Mouse (Mus musculus): ENCODE data around the gene Adam8. TPM values are rescaled to one million over a fixed set of nuclear protein-coding genes. Genes with fewer than 3 reads are reported as not detected.

Gene Adam8
- polyA plus RNA-seq (2012; rRNA removed) = 7.1 and 8.8 TPM in 2 replicates

DNA sequence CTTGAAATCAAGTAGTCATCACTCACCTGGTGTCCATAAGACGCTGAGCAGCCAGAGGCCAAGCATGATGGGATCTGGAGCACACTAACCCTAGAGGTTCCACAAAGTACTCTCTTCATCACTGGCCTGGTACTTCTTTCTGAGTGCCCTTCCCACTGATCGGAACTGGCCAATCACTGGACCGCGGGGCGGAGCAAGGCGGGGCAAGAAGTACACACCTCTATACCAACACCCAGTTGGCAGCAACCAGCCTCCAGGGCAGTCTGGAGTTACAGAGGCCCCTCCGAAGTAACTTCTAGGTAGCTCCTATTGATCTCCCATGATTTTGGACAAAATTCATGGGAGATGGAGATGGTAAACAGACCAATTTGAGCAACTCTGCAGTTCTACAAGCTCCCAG, at the start of gene Adam8:
Adam8 (minus strand) TSS at position 157 of the 400 bp plus-strand sequence.
- no peak for DNase-seq (ENCODE audit: low read depth)

DNA sequence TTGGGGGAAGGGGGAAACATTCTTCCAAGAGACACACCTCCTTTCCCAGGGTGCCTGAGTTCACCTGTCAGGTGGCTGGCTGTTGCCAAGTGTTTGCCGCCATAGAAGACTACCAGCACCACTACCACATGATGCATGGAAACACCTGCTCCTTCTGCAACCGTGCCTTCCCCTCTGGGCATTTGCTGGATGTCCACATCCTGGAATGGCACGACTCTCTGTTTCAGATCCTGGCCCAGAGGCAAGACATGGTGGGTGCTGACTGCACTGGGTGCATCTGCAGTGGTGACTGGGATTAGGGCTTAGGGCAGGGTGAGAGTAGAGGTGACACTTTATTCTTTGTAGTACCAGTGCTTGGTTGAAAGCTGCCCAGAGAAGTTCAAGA, 44.8 kb upstream of the Adam8 start:
- DNase-seq (ENCODE audit: low read depth) = no peak

DNA sequence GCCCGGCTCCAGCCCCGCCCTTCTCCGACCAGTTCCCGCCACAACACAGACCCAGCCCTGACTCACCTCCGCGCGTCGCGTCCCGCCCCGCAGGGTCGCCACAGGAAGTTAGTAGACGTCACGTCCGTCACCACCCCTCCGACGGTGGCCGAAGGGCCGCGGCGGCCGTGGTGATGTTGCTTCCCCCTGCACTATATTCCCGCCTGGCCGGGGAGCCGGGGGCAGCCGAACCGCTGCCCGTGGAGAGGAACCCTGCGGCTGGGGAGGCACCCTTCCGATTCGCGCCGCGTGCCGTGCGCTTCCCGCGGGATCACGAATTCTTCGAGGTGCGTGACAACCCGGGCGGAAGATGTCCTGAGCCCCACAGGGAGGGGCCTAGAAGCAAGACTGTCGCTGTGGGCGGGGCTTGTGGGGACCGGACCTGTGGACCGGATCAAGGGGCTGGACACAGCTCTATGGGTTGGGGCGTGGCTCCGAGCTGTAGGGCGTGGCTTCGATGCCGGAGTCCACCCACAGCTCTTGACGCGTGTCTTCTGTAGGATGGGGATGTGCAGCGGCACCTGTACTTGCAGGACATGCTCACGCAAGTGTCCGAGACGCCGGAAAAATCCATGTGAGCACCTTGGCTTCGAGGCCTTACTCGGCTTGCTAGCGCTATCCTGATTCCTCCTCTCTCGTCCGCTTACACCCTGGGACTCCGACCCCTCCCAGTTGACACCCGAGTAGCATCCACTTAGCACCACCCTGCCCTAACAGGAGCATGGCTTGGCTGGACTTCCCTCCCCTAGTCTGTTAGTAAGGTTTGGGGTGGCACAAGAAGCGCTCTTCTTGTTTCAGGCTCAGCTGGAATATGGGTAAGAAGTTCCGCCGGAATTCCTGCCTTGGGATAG, 44.2 kb upstream of the Adam8 start, which contains the start of the genes Zfp511 and Tubgcp2:
Zfp511 (plus strand) TSS at position 111 of the 890 bp plus-strand sequence.
Tubgcp2 (minus strand) TSS at position 389 of the 890 bp plus-strand sequence.
- peak; percentile 79 for DNase-seq (ENCODE audit: low read depth)

DNA sequence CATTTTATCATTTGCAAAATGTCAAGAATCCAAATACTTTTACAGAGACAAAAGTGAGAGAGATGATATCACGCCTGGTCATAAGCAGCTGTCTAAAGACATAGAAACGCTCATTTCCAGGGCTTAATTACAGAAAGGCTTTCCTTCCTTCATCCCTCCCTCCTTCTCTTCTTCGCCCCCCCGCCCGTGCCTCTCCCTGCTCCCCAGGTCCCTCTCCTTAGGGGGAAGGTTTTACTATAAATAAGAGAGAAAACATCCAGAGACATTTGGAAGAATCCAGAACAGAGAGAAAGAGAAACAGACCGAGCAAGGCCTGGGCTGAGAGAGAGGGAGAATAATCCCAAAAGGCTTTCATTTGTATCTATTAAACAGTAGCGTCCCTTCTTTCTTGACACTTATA, 43.1 kb upstream of the Adam8 start:
- DNase-seq (ENCODE audit: low read depth) = no peak

DNA sequence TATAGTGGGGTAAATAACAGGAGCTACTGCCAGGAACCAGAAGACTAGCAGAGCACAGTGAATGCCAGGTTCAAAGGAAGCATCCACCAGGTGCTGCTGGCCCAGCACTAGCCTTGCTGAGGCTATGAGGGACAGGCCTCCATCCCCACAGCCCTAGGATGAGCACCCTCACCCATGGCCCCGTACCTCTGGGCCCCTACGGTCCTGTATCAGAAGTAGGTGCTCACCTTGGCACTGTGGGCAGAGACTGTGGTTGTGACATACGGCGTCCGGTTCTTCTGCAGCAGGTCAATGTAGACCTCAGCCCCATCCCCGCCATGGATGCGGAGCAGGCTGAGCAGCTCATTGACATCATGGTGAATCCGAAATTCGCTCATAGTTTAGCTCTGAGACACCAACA, 41.0 kb upstream of the Adam8 start:
- DNase-seq (ENCODE audit: low read depth) = no peak

DNA sequence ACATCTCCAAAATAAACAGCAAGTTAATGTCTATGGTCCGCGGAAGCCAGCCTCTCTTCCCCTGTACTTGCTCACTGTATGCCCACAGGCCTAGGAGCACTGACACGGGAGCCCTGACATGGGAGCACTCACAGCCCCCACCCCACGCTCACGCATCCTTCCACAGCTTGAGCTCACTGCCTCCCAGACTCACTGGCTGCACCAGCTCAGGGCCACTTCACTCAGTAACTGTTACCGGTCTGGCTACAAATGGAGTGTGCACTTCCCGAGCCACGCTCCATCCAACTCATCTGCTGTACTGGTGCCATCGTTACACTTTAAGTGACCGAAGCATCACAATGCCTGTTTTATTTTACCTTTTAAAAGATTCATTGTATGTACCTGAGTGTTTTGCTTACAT, 40.0 kb upstream of the Adam8 start:
- no peak for DNase-seq (ENCODE audit: low read depth)

DNA sequence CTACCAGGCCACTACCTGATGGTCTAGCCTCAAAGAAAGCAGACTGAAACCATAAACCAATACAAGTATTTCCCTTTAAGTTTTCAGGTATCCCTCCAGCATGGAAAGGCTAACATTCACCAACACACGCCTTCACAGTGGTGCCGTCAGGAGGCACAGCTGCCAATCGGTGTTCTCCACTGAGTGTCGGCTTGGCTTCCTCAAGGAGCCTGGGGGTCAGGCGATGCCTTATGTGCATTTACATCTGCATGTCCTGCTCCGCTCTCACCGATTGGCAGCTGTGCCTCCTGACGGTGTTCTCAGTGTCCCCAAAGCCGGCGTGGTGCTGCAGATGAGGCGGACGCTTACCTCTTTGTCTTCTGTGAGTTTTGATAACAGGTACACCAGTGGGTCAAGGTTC, 39.4 kb upstream of the Adam8 start:
- no peak for DNase-seq (ENCODE audit: low read depth)

DNA sequence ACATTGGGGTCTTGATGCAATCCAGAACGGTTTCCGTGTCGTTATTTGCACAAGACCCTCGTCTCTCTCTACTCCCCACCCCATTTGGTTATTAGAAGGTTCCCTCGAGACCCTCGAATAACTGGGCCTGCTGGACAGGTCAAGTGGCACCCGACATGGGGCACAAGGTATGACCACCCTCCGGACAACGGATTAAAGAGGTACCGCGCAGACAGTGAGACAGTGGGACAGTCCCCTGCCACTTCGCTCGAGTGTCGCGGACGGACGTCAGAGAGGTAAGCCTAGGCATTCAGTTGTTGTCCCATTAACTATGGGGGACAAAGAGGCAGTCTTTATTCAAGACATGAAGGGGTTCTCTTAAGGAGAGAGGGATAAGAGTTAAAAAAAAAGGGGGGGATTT, 19.0 kb upstream of the Adam8 start:
- no peak for DNase-seq (ENCODE audit: low read depth)

DNA sequence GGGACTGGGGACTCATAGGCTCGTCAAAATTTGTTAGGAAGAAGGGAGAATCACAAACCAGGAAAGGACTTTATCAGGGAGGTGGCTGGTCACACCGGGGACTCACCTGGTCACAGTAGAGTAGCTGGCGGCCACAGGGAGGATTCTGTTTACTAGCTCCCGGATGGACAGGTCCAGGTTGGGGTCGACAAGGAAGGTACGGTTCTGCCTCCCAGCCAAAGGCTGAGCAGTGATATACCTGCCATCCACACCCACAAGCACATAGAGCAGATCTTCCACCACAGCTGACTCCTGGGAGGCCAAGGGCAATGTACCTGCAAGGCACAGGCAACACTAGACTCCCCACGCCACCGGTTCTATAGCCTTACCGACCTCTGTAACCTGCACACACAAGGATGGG, 15.4 kb upstream of the Adam8 start:
- no peak for DNase-seq (ENCODE audit: low read depth)

DNA sequence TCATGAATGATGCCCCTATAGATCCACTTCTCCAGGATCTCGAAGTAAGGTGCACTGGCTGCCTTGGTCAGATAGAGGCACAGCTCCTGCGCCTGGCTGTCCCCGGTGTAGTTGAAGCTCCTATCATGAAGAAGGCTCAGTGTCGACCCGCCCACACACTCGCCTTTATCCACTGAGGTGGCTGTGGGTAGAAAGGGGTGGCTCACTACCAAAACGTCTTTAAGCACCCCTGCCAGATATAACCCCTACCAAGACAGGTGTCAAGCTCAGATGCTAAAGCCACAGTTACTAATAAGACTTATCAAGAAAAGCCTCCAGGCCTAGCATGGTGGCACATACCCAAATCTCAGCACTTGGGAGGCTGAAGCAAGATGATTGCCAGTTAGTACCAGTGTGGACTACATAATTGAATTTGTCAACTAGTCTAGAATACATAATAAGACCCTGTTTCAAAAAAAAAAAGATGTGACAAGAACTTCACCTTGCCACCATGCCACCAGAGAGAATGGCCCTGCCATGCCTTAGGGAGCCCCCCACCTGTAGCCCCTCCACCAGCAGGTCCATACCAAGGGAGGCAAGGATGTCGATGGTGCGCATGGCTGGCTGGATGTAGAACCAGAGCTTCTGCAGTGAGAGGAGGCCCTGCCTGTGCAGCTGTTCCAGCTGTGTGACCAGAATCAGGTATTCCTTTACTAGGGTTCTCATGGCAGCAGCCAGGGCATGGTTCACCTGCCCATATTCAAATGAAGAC, 14.7 kb upstream of the Adam8 start:
- DNase-seq (ENCODE audit: low read depth) = no peak

DNA sequence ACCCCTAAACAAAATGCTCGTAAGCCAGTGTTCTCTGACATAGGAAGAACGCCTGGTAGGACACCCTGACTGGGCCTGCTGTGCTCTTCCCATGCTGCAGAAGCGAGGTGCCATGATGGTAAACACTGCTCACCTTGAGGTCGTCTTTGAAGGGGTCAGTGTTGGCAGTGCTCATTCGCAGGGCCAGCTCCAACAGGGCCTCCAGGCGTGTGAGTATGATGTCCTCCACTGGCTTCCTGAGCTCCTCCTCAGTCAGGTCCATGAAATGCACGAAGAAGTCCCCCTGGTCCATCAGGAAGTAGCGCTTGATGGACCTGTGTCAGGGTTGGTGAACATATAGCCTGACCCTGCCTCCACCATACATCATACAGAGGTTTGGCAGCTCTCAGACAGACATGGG, 12.3 kb upstream of the Adam8 start:
- no peak for DNase-seq (ENCODE audit: low read depth)

DNA sequence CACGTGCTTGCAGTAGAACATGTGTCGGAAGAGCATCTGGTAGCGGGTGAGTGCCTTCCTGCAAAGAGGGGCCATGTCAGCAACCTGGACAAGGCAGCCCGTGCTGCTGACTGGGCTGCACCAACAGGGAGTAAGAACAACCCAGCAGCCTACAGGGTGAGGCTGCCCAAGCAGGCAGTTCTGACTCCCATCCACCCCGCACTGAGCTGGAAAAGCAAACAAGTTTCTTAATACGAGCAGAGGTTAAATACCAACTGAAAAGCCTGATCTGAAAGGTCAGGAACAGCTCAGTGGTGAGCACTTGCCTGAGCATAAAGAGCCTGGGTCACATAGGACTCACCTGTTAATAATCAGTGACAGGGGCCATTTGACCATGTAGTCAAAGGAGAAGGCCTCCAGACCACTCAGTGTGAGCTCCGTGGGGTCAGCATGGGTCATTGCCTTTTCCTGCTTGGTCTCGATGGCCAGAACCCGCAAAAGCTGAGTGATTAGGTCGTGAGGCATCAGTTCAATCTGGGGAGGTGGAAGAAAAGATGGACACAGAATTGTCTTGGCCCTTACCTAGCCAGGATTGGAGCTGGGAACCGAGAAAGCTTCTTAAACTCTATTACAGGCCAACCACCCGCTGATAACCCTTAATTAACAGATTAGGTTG, 8.9 kb upstream of the Adam8 start:
- DNase-seq (ENCODE audit: low read depth) = no peak

DNA sequence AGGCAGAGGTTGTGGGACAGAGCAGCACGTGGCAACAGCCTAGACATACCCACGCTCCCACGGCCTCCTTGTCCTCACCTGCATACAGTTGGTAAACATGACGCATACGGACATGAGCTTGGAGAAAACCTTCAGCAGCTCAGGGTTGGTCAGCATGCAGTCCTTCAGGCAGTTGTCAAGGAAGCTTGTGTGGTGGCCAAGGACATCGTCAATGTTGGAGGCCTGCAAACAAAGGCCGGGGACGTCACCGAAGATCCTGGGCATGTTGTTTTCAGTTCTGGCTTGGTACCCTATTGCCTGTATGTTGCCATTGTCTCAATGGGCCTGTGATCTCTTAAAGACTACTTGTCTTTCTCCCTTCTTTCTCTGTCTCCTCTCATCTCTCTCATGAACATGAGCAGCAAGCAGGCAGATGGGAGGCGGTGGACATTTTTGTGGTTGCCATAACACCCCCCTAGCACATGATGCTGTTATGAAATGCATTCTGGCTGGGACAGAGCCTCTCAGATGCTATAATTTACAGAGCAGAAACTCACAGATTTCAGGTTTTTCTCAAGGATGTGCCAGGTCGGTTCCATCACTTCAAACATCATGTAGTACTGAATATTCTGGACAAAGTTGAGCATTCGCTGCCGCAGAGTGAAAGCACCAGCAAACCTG, 6.5 kb upstream of the Adam8 start:
- no peak for DNase-seq (ENCODE audit: low read depth)

DNA sequence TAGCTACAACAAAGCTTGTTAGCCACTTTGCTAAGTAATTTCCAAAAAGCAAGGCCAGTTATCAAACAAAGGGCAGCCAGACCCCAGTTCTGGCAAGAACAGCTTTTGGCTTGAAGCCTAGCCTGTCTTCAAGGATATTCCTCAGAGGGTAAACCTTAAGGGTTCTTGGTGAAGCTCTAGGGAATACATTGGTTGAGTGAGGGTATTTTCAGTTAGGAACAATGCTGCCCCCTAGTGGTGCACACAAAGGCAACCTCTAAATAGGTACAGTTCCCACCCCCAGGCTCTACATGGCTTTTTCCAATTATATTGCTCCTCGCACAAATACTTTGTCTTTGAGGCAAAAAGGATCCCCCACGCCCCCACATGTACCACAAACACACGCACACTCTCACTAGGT, 2.3 kb upstream of the Adam8 start:
- DNase-seq (ENCODE audit: low read depth) = no peak

DNA sequence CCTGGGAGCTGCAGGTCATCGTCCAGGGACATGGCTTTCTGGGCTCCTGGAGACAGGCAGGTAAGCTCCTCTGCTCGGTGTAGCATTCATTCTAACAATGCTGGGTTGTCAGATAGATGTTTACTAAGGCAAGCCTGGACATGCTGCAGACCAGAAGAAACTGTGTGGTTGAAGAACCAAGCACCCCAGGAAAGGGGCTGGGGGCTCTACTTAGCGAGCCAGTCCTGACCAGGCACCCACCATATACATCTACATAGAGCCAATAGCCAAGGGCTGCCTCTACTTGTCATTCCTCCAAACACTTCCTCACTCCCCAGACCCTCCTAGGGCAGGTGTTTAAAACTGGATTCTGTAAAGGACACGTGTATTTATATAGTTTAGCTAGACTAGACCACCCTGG, 1.8 kb upstream of the Adam8 start:
- DNase-seq (ENCODE audit: low read depth) = no peak

DNA sequence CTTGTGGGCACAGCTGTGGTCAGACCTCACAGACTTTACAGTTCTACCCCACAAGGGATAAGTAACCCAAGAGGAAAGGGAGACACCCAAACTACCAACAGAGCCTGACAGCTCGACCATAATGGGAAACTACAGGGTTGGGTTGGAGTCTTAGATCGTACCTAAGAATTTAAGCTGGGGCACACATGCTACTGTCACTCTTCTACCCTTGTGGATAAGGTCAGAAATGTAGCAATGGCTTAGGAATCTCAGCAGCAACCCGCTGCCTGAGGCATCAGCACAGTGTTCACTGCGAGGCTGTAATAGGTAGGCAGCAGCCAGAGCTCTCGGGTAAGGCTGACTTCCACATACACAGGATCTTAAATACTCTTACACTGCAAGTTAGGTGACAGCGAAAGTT, 1.2 kb upstream of the Adam8 start:
- no peak for DNase-seq (ENCODE audit: low read depth)

DNA sequence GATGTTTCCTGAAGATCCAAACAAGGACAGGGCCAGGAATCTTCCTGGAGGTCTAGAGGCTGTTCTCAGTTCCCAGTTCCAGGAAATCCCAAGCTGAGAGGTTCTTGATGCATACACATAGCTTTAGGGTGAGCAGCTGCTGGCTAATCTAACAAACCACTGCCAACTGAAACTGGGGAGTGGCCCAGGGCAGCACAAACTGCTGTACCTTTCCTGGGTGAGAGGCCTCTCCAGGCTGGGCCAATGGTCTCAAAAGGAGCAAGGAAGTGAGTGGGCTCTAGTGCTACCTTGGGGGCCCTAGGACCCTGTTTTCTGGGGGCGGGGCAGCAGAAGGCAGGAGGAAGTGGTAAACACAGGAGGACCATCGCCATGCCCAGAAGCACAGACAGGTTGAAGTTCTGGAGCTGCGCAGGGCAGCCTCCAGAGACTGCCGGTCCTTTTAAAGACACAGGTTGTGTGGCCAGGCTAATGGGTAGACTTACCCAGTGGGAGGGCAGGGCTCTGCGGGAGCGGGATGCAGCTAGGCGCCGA, 1.4 kb downstream of the Adam8 start:
- DNase-seq (ENCODE audit: low read depth) = no peak

DNA sequence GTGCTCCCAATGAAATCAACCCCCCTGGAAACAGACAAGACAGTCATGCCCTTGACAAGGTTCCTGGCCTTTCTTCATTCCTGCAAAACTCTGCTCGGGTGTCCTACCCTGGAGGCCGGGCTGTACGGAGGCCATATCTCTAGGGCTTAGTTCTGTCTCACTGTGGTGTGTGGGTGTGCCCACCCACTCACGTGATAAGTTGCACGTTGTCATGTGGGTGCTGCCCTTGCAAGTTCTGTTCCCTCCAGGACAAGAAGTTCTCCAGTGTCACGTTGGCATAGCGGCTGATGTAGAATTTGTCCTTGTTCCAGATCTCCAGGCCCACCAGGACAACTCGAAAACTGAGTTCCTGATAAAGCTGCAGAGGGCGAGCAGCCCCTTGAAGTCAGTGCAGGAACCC, 4.1 kb downstream of the Adam8 start:
- DNase-seq (ENCODE audit: low read depth) = no peak

DNA sequence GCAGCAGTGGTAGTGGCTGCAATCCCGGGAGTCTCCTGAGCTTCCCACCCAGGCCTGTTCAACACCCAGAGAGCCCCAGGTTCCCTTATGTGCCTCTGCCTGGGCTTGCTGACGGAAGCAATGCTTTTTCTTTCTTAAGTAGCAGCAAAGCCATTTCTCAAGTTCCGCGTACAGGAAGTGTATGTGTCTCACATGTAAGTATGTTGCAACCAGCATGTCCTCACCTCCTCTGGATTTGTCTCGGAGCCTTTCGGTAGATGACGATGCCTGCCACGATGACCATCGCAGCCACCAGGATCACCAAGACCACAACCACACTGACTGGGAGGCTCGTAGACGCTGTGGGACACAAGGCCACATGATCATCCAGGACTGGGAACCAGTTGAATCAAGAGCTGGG, 7.9 kb downstream of the Adam8 start:
- no peak for DNase-seq (ENCODE audit: low read depth)

DNA sequence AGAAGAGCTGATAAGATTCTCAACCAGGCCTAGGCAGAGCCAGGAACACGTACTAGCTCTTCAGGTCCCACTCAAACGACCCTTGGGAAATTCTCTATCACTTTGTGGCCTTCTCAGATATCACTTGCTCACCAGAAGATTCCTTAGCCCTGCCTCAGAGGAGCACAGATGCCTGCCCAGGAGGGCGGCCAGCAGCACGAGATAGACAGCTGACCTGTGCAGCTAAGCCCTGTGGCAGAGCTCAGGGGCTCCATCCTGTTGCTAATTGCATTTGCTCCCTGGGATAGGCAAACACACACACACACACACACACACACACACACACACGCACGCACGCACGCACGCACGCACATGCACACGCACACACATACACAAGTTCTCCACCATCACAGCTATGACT, 10.3 kb downstream of the Adam8 start:
- DNase-seq (ENCODE audit: low read depth) = no peak

DNA sequence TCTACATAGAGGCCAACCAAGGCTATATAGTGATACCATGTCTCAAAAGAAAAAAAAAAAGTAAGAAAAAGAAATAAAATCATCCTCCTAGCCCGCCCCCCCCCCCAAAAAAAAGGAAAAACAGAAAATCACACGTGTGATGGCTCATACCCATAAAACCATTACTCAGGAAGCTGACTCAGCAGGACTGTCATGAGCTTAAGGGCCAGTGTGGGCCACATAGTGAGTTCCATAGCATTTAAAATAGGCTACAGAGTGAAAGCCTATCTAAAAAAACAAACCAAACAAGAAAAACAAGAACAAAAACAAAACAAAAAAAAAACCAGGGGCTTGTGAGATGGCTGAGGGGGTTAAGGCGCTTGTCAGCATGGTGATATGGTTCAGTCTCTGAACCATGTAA, 11.6 kb downstream of the Adam8 start:
- no peak for DNase-seq (ENCODE audit: low read depth)

All from gonadal fat pad, adult 2 months (tissue).